Mouse (Mus musculus): ENCODE measurements at regions not wholly inside any gene's neighbourhood (a gene's known extent, or its start where the extent isn't known, plus 50 kb on each side); places are given as distances from the start of the nearest gene placed in this dataset.

DNA sequence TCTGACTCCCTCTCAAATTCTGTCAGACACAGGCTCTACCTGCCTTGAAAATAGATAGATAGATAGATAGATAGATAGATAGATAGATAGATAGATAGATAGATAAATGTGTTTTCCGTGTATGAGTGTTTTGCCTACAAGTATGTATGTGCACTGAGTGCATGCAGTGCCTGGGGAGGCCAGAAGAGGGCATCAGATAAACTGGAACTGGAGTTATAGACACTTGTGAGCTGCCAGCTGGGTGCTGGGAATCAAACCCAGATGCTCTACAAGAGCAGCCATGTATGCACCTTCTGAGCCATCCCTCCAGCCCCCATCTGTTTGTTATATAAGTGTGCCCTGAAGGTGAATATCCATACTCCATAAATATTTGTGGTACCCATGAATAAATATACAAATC is 236.4 kb upstream of the Hes1 start:
- DNase-seq (ENCODE audit: extremely low spot score in 1 of 2, low spot score in 1 of 2): no peak

DNA sequence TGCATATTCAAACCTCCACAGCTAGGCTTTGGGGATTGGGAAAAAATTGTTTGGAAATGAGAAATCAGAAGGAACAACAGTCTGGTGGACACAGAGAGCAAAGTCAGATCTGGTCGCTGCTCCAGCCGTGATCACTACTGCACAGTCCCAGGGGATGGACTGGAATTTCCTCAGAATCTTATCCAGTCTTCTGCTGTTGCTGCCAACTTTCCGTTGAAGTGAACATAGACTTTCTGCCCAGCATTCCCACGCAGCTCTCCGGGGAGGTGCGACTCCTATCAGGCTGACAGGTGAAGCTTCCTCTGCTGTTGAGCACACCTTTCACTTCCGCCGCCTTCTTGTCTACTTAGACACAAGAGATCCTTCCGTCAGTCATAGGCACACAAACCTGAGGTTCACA is 234.7 kb upstream of the Hes1 start:
- DNase-seq (ENCODE audit: extremely low spot score in 1 of 2, low spot score in 1 of 2): no peak

DNA sequence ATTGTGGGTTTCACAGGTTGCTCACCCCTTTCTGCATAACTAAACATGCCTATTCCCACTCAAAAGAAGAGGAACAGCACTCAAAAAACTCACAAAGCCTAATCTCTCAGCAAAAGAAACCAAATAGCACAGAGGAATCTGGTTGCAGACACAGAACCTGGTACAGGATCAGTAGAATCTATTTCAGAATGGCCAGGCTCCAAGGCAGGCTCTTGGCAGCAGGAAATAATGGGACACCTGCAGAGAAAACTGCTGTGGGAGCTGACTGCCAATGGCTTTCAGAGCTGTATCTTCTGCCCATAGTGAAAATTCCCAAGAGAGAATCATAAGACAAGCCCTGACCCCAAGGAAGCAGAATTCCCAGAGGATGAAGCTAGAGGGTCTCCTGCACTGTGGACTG is 234.1 kb upstream of the Hes1 start:
- no peak for DNase-seq (ENCODE audit: extremely low spot score in 1 of 2, low spot score in 1 of 2)

DNA sequence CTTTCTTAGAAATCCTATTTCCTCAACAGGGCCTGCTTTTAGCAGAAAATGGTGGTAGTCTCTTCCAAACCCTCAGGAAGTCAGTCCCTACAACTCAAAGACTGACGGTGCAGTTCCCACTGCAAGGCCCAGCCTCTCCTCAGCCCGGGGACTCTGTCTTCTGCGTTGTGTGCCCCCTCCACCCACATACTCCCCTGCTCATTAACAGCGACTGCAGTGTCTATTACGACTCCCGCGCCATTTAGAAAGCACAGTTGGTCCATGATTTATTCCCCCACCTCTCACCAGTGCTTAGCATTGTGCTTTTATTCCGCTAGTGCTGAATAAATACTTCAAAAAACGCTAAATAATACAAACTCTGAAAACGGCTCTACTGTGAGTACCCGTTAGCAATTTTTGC is 230.9 kb upstream of the Hes1 start:
- DNase-seq (ENCODE audit: extremely low spot score in 1 of 2, low spot score in 1 of 2): no peak

DNA sequence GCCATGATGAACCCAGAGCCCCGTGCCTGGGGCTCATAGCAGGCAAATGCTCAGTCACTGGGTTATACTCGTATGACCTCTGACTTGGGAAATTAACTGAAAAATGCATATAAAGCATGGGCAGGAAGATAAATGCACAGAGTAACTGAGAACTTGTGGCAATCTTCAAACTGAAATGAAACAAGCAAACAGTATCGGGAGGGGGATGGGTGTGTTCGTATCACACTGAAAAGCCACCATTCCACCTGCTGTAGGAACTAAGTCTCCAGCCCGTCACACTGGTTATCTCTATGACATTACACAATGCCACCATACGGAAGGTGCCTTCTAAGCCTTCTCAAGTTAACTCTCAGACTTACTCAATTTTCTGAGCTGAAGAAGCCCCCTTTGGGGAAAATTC is 230.3 kb upstream of the Hes1 start:
- DNase-seq (ENCODE audit: extremely low spot score in 1 of 2, low spot score in 1 of 2): no peak

DNA sequence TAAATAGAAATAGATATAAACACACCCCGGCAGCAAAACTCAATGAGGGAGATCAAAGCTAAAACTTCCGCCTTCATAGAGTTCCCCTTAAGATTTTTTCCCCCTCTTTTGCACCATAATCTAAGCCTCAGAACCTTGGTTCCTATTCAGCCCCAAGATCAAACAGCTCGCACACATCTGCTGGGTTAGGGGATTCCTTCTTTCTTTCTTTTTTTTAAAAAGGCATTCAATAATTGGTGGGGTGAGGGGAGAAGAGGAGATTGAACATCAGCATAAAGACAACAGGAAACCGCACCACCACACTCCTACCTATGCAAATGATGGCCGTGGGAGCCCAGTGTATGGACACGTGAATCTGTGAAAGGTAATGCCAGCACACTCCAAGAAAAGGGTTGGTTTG is 229.5 kb upstream of the Hes1 start:
- DNase-seq (ENCODE audit: extremely low spot score in 1 of 2, low spot score in 1 of 2): no peak

DNA sequence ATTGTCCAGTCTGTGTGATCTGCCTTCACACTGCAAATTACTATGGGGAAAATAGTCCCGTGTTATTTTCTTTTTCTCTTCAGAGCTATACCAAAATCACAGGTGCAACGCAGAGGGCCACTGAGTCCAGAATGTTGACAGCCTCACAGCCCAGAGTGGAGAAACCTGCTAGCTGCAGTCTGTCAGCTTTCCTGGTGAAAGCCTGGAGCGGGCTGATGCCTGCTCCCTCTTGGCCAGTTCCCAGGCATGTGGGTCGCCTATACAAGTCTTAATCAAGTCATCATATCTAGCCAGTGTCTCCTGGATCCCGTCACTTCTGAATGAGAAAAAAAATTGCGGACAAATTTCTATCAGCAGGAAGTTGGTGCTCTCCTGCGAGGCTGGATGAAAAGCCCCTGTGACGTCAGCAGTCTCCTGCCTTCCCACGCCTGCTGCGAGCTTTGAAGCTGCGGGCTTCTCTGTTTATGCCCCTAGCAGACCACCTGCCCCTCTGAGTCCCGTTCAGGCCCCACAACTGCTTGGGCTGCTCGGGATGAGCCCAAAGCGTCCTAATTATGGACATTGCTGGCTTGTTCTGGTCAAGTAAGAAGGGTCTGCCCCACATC is 227.1 kb upstream of the Hes1 start:
- DNase-seq (ENCODE audit: extremely low spot score in 1 of 2, low spot score in 1 of 2): no peak

DNA sequence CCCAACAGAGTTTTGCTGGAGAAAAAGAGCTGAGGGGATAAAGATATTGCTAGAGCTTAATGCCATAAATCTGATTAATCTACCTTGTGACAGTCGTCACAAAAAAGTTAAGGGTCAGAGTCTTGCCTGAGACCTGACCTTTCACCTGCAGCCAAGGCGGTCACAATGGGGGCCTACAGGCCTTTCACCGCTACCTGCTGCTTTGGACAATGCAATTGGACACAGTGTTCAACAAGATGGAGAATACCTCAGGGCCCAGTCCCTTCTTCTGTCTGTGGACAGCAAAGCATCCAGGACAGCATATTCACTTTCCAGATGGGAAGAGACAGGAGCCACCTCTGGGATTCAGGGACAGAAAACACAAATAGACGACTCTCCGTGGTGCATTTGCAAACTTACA is 226.3 kb upstream of the Hes1 start:
- DNase-seq (ENCODE audit: extremely low spot score in 1 of 2, low spot score in 1 of 2): no peak

DNA sequence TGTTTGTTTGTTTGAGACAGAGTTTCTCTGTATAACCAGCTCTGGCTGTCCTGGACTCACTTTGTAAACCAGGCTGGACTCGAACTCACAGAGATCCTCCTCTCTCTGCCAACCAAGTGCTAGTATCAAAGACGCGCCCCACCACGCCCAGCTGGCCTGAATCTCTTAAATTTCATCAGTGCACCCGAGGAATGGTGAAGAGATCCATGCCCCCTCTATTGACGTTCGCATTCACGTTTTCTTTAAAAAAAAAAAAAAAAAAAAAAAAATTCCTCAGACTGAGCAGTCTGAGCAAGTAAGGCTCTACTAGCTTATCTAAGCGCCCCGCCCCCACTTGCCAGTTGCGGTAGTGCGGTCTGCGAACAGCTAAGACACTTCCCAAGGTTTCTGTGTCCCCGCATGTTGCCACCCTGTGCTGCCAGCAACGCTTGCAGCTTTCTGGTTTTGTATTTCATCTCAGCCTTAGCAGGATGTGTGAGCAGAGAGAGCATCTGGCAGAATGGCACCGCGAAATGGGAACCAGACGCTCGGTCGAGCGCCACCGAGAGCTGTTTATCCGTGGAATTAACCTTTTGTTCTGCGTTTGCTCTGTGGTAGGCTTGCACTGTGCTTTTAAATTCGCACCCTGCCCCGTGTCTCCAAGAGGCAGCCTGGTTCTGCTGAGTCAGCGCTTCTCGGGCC is 225.1 kb upstream of the Hes1 start:
- DNase-seq (ENCODE audit: extremely low spot score in 1 of 2, low spot score in 1 of 2): peak; percentile 45 to 65

DNA sequence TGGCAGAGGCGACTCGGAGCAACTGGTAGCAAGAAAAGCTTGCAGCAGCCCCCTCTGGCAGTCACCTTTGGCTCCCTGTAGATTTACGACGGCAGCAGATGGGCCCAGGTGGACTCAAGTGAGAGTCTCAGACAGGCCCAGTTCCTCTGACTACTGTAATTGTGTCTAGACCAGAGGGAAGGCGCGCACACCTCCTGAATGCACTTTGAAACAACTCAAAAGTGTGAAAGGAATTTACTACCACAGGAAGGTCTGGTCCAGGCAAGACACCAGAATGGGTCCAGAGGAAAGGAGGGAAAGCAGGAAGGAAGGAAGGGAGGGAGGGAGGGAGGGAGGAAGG is 224.6 kb upstream of the Hes1 start:
- no peak for DNase-seq (ENCODE audit: extremely low spot score in 1 of 2, low spot score in 1 of 2)

DNA sequence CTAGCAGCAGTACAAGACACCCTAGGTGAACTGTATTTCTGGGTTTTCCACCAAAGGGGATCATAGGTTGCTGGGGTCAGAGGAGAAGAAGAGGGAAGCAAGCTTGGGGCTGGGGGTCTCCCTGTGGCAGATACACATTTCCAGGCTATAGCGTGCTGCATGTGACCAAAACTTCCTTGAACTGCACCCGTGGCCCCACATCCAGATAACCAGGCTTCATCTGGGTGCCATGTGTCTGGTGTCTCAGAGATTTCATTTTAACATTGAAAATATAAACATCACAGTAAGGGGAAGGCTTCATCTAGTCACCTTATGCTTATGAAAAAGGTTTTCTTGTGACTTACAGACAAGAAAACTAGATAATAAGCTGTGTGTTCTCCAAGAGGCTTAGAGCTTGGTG is 223.8 kb upstream of the Hes1 start:
- no peak for DNase-seq (ENCODE audit: extremely low spot score in 1 of 2, low spot score in 1 of 2)

DNA sequence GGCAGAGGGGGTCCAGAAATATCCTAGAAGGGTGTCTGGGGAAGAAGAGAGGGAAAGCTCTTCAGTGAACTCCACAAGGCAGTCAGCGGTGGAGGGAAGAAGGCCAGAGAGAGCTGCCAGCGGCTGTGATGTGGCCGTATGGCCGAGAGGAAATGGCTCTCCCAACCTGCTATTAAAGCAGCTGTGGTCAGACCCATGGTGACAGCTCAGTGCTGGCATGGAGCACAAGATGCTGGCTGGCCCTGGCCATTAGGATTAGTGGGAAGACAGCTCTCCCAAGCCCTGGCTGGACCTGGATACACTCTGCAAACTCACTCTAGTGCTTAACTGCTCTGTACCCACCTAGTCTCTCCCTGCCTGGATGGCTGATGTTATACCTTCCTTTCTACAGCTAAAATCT is 223.1 kb upstream of the Hes1 start:
- no peak for DNase-seq (ENCODE audit: extremely low spot score in 1 of 2, low spot score in 1 of 2)

DNA sequence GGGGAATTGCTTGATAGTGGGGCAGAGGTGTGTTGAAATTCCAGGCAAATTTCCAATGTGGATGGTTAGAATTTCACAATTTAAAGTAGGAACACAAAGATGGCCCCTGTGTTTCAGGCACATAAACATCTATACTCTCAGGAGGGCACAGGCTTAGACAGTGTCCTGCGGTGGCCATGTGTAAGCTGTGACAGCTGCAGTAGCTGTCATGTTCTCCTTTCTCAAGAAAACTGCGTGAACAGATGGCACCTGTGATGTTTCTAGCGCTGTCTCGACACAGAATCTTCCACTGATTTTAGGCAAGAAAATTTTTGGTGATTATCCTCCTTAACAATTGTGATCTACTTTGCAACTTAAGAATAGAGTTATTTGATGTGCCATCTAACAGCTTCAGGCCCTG is 222.1 kb upstream of the Hes1 start:
- no peak for DNase-seq (ENCODE audit: extremely low spot score in 1 of 2, low spot score in 1 of 2)

DNA sequence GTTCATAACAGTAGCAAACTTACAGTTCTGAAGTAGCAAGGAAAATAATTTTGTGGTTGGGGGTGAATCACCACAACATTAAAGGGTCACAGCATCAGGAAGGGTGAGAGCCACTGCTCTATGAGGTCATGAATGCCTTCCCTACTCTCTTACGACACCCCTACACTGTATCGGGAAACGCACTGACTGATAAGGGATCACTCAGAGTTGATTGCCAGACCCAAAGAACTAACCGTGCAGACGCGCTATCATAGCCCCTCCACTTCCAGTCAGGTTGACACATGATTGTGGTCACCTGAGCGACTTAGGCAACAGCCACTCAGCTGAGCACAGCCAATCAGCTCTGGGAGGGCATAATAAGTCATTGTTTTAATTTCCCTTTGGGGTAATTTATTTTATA is 220.7 kb upstream of the Hes1 start:
- DNase-seq (ENCODE audit: extremely low spot score in 1 of 2, low spot score in 1 of 2): no peak

DNA sequence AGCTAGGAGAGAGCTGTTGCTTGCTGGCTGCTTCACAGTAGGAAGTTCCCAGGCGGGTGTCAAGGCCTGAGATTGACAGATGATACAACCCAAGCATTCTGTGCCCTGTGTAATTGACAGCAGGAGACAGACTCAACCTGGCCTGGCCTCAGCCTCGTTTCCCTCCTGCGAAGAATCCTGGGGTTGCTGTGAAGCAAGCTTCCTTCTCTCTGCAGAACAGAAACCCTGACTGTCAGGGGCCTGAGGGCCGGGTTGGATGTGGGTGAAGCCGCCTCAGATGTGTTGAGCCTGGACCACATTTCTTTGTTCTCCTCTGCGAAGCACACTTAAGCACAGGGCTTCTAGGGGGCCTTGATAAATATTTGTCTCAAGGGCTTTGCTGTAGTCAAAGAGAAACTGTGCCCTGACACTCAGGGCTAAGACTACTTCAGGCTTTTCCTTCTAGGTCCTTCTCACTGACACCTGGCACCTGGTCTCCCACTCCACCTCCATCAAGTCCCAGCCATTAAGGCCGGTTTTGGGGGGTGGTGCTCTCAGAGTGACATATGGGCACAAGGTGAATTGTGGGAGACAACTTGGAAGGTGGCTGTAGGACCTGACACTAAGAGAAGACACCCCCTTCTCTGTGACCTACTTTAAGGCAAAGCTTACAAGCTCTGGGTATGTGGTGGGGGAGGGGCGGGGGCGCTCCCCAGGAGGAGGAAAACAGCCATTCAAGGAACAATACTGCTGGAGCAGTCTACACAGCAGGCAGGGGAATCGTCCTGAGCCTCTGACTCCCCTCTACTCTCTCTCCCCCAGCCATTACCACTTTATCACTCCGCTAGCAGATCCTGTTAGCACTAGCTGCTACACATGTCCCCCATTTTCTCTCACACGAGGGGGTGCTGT is 219.2 kb upstream of the Hes1 start:
- DNase-seq (ENCODE audit: extremely low spot score in 1 of 2, low spot score in 1 of 2): no peak

DNA sequence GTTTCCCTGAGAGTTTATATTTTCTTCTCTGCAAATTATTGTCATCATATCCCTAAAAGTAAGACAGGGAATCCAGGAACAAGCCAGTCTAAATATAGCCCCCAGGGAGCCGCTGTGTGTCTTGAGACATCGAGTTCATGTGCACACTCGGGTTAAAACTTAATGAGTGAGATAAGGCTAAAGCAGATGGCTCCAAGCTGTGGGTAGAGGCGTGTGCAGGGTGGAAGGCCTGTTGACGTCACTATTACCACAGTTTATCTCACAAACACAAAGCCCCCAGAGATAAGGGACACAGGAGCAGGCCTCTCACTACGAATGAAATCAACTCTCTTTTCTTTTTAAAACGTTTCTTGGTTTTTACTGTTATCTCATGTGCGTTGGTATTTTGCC is 218.6 kb upstream of the Hes1 start:
- no peak for DNase-seq (ENCODE audit: extremely low spot score in 1 of 2, low spot score in 1 of 2)

DNA sequence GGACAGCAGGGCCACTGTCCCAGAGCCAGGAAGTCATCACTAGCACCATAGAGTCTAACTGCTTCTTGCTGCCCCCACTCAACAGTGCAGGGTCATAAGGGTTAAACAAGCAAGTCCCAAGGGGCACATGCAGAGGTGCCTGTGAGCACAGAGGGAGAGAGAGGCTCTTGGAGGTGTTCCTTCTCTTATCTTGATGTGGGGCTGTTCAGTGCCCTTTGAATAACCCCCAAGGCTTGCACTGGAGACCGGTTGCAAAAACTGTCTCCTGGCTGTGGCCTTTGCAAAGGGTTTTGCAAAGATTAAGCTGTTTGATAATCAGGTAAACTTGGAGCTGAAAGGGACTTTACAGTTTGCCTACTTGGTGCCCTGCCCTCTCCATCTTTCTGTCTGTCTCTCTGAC is 217.1 kb upstream of the Hes1 start:
- no peak for DNase-seq (ENCODE audit: extremely low spot score in 1 of 2, low spot score in 1 of 2)

DNA sequence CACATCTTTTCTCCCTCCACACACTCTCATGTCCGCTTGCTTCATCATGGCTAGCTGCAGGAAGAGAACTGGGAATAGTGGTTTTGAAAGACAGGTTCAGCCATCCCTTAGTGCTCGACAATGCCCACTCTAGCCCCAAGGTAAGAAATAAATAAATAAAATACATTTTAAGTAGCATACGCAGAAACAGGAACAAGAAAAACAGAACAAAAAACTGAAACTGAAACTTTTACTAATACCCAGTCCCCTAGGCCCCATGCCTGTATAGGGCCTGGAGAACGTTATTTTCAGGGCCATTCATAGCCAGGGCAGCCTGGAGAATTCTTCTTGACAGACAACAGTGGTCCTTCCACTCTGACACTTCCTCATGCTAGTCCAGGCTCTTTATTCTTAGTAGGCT is 216.4 kb upstream of the Hes1 start:
- no peak for DNase-seq (ENCODE audit: extremely low spot score in 1 of 2, low spot score in 1 of 2)

DNA sequence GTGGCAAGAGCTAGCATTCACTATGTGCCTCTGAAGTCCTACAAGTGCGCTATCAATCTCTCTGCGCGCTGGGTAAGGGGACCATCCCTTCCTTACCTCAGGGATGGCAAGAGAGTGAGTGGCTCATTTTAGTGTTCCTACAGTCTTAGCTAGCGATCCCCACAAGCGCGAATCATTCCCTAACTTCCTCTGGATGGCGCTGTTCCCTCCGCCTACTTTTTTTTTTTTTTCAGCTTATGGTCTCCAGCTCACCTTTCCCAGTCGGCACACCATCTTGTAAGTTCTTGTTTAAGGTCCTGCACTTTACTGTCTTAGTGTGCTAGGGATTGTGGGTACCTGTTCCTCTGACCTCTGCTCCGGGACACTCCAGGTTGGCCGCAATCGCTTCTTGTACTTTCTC is 215.7 kb upstream of the Hes1 start:
- no peak for DNase-seq (ENCODE audit: extremely low spot score in 1 of 2, low spot score in 1 of 2)

DNA sequence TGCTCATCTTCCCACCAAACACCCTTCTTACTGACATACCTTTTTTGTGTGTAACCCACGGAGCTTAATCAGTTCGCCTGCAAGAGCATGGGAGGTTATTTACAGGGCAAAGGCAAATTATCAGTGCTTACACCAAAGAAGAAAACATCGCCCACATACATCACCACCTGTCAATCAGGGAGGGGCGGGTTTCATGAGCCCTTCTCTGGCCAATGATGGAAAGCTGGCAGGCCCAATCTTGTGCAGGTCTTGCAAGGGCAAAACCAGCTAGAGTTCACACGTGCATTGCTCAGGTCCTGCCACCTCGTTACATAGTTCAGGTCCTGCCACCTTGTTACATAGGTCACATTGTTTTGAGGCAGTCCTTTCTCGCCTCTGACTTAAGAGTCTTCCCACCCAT is 214.7 kb upstream of the Hes1 start:
- DNase-seq (ENCODE audit: extremely low spot score in 1 of 2, low spot score in 1 of 2): no peak

DNA sequence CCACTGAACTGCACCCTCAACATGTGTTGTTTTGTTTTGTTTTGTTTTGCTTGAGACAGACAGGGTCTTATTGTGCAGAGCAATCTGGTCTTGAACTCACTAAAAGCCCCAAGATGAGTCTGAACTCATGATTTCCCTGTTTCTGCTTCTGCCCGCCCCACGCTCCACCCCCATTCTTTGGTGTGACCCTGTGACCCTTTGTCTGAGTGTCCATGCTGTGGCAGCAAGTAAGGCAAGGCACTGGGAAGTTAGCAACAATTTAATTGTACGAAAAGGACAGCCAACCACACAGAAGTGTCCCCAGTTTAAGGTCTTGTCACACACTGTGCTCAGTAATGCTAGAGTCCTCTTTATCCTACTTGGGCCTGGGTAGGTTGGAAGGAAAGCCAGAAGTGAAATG is 213.6 kb upstream of the Hes1 start:
- no peak for DNase-seq (ENCODE audit: extremely low spot score in 1 of 2, low spot score in 1 of 2)

DNA sequence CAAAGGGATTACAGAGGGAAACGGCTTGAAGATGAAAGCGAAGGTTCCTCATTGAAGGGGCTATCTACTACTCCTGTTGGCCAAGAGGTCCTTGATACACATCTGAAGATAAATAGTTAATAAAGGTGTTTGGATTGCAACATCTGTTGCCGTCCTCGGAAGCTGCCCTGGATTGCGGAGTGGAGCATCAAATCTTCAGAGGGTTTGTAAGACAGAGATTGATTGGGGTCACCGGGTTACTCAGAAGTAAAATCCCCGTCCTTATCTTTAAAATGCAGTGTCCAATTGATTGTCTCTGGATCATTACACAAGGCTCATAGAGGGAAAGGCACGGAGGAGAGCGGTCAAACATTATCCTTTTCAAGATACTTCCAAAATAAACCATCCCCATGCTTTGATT is 212.4 kb upstream of the Hes1 start:
- DNase-seq (ENCODE audit: extremely low spot score in 1 of 2, low spot score in 1 of 2): no peak
